9 mouse cellular contexts compared by ENCODE assay signal in genomic region chr7:34721650-34722048, GRCm38 (mm10).
DNase-seq lines count a peak whose midpoint lies in the region; ATAC-seq and TF ChIP-seq lines count a peak whose summit lies in the region.
"Had no signal": no experiment of that assay in that cellular context is flagged by ENCODE, and none has a peak within 500 bp of the region (broad histone marks: within the 10 kb centered on the region; RNA-seq: fewer than 3 reads in every experiment).

No protein-coding gene starts in this region.

- no peak for TF ChIP-seq CTCF in lung, embryonic 14.5 days (IDR thresholded peaks at IDR 0.05; ENCODE audit: low read depth)

- peak; percentile 63 for ATAC-seq in heart, embryonic 15.5 days (replicated peaks; ENCODE audit: insufficient number of reproducible peaks, insufficient read depth, low FRiP score, low read depth)
- ATAC-seq in lung, embryonic 14.5 days (ENCODE audit: insufficient read depth) = peak; percentile 88
- ATAC-seq in inflammation-experienced regulatory T-cells, adult 6 months = no peak

- peaks cover 26% of the 10 kb centered on the region for H3K4me1 ChIP-seq in heart, embryonic 15.5 days (replicated peaks)
- peaks cover 11% of the 10 kb centered on the region; the same call in 1 of the 2 replicates for H3K4me1 ChIP-seq in lung, embryonic 14.5 days (ENCODE audit: insufficient read depth)

- peaks cover 16% of the 10 kb centered on the region for H3K27me3 ChIP-seq in heart, embryonic 15.5 days
- H3K27me3 ChIP-seq in lung, embryonic 14.5 days (ENCODE audit: insufficient read depth, low read length) = peaks cover 11% of the 10 kb centered on the region

- no peak overlapping the region for H3K4me2 ChIP-seq in heart, embryonic 15.5 days
- H3K4me2 ChIP-seq in lung, embryonic 14.5 days = no peak overlapping the region

- no peak overlapping the region for H3K9ac ChIP-seq in heart, embryonic 15.5 days
- no peak overlapping the region for H3K9ac ChIP-seq in lung, embryonic 14.5 days

- H3K36me3 ChIP-seq in heart, embryonic 15.5 days = no peaks in the 10 kb centered on the region
- no peaks in the 10 kb centered on the region for H3K36me3 ChIP-seq in lung, embryonic 14.5 days (ENCODE audit: insufficient read depth)

- WGBS in heart, embryonic 15.5 days = 7% methylated on average over 5 of the region's 5 CpGs
- 10% methylated on average over 5 of the region's 5 CpGs for WGBS in lung, embryonic 14.5 days

- no peaks in the 10 kb centered on the region for H3K9me3 ChIP-seq in heart, embryonic 15.5 days (replicated peaks)
- H3K9me3 ChIP-seq in lung, embryonic 14.5 days (ENCODE audit: low read depth, low read length) = no peaks in the 10 kb centered on the region

- DNase-seq in ovary, postnatal 36 days (ENCODE audit: low spot score) = peak; percentile 11
- no peak for DNase-seq in ovary, postnatal 14 days (ENCODE audit: low spot score)
- DNase-seq in lung, embryonic 14.5 days = peak; percentile 79
- peak; percentile 65 for DNase-seq in yolk sac, embryonic 10.5 days (ENCODE audit: low spot score)
- no peak for DNase-seq in spleen, postnatal 4 days (ENCODE audit: low spot score in 2 of 2)
- no peak for DNase-seq in gastrocnemius, adult 18-20 months (ENCODE audit: low spot score)

- no peak overlapping the region for H3K4me3 ChIP-seq in heart, embryonic 15.5 days
- no peak overlapping the region for H3K4me3 ChIP-seq in lung, embryonic 14.5 days (ENCODE audit: low read depth, low read length)
- H3K4me3 ChIP-seq: myocyte had no signal

- peak overlapping the region; percentile 70 for H3K27ac ChIP-seq in heart, embryonic 15.5 days
- peak overlapping the region; percentile 84 for H3K27ac ChIP-seq in lung, embryonic 14.5 days (ENCODE audit: low read depth)

Comparison
In these comparisons a context has a peak if more than half of its experiments do, and no peak if none do; other contexts are left out.
1. DNase-seq: peak in ovary, postnatal 36 days (single experiment), lung, embryonic 14.5 days (single experiment) and yolk sac, embryonic 10.5 days (single experiment); none in ovary, postnatal 14 days (single experiment), spleen, postnatal 4 days (0 of 2) and gastrocnemius, adult 18-20 months (single experiment).